Mouse (Mus musculus) heart, postnatal 25 days (tissue): ENCODE results near the gene Hoxd12. TPM values are rescaled to one million over a fixed set of nuclear protein-coding genes. Genes with fewer than 3 reads are reported as not detected.

Experiments
- DNase-seq: peaks from one replicate; pipeline ENCODE4 v3.0.0; 2022; ENCODE audit warnings: low spot score
- intact Hi-C: fragments of 180-260 bp; cut with DNase I; formaldehyde crosslinking; loops from one replicate; pipeline ENCODE4 v1.15.1; 2025
- total RNA-seq, 2 experiments: library from RNA; stranded (reverse); gene quantifications; 2 replicates each; pipeline ENCODE4 v1.2.3; 2021

Hoxd12 gene
- total RNA-seq, 2 experiments from 2014 or later = not detected

- no peak for DNase-seq
- intact Hi-C loops = loop anchor here (2.0 to 10.0 kb wide), 4 partner anchors 361 to 1387 kb away; partner anchors contain the start of genes Chn1 and Sp9
These were observed 13.1 kb upstream of the Hoxd12 start for GRCm38 (mm10) chr2:74661685-74662084.

- DNase-seq = no peak
- intact Hi-C loops = loop anchor here (2.0 to 10.0 kb wide), 4 partner anchors 363 to 1389 kb away; partner anchors contain the start of genes Chn1 and Sp9
These were observed 11.4 kb upstream of the Hoxd12 start for GRCm38 (mm10) chr2:74663291-74663925.

GRCm38 (mm10) chr2:74666411-74666810 is 8.4 kb upstream of the Hoxd12 start:
- intact Hi-C loops = loop anchor here (1.0 to 10.0 kb wide), 3 partner anchors 598 to 1392 kb away; partner anchors contain the start of genes Chn1 and Sp9
- DNase-seq = no peak

GRCm38 (mm10) chr2:74667191-74667841 is 7.5 kb upstream of the Hoxd12 start:
- intact Hi-C loops = loop anchor here (10.0 kb wide), 2 partner anchors 893 to 1393 kb away; partner anchors contain the start of genes Chn1 and Sp9
- DNase-seq = no peak

- intact Hi-C loops = loop anchor here (10.0 kb wide), 2 partner anchors 893 to 1393 kb away; partner anchors contain the start of genes Chn1 and Sp9
- no peak for DNase-seq
These were observed 6.9 kb upstream of the Hoxd12 start, which contains the start of gene Hoxd13 for GRCm38 (mm10) chr2:74667842-74668357. Gene Hoxd13, plus strand, starts transcription at chr2:74668310.

- DNase-seq = no peak
- intact Hi-C loops = loop anchor here (10.0 kb wide), 2 partner anchors 894 to 1394 kb away; partner anchors contain the start of genes Chn1 and Sp9
These were observed 6.2 kb upstream of the Hoxd12 start for GRCm38 (mm10) chr2:74668370-74669229.

- intact Hi-C loops = loop anchor here (10.0 kb wide), 2 partner anchors 894 to 1394 kb away; partner anchors contain the start of genes Chn1 and Sp9
These were observed 5.6 kb upstream of the Hoxd12 start for GRCm38 (mm10) chr2:74669230-74669578.

GRCm38 (mm10) chr2:74669650-74670235 is 5.1 kb upstream of the Hoxd12 start:
- intact Hi-C loops = loop anchor here (5.0 to 10.0 kb wide), 3 partner anchors 895 to 1395 kb away; partner anchors contain the start of genes Chn1, Chrna1 and Sp9
- DNase-seq = no peak

More at GRCm38 (mm10) chr2:74669230-74669578, 5.6 kb upstream of the Hoxd12 start:
- no peak for DNase-seq

- intact Hi-C loops = loop anchor here (5.0 kb wide), 1 partner anchor 1088 kb away; the partner anchor contains the start of gene Chrna1
- DNase-seq = no peak
These were observed 4.1 kb upstream of the Hoxd12 start for GRCm38 (mm10) chr2:74670632-74671188.

- no peak for DNase-seq
- intact Hi-C loops = loop anchor here (2.0 to 5.0 kb wide), 2 partner anchors 705 to 1090 kb away; partner anchors contain the start of gene Chrna1
These were observed 3.0 kb upstream of the Hoxd12 start for GRCm38 (mm10) chr2:74671847-74672246.

- intact Hi-C loops = loop anchor here (2.0 to 5.0 kb wide), 2 partner anchors 706 to 1090 kb away; partner anchors contain the start of gene Chrna1
- no peak for DNase-seq
These were observed 2.1 kb upstream of the Hoxd12 start for GRCm38 (mm10) chr2:74672481-74673362.

- DNase-seq = no peak
- intact Hi-C loops = loop anchor here (2.0 to 5.0 kb wide), 2 partner anchors 707 to 1092 kb away; partner anchors contain the start of gene Chrna1
These were observed 883 bp upstream of the Hoxd12 start for GRCm38 (mm10) chr2:74673835-74674425.

GRCm38 (mm10) chr2:74675666-74676282 is 961 bp downstream of the Hoxd12 start:
- intact Hi-C loops = no loop called here
- DNase-seq = no peak

- DNase-seq = no peak
These were observed 1.7 kb downstream of the Hoxd12 start for GRCm38 (mm10) chr2:74676376-74677052.

GRCm38 (mm10) chr2:74677106-74677505 is 2.3 kb downstream of the Hoxd12 start:
- intact Hi-C loops = no loop called here
- DNase-seq = no peak

More at GRCm38 (mm10) chr2:74676376-74677052, 1.7 kb downstream of the Hoxd12 start:
- intact Hi-C loops = no loop called here

- DNase-seq = no peak
- intact Hi-C loops = no loop called here
These were observed 4.2 kb downstream of the Hoxd12 start, which contains the start of gene Hoxd11 for GRCm38 (mm10) chr2:74678891-74679595. Gene Hoxd11, plus strand, starts transcription at chr2:74679557.
